Mouse (Mus musculus) neural tube, embryonic 13.5 days (tissue): Measurements from ENCODE around the gene Ranbp3. TPM values are rescaled to one million over a fixed set of nuclear protein-coding genes. Genes with fewer than 3 reads are reported as not detected.

Source experiments
- ATAC-seq: fragments of 200-750 bp; cut with Nextera tagmentation; 2 replicates; pipeline ENCODE4 v1.8.0; 2017; ENCODE audit warnings: low read depth, mild to moderate bottlenecking, moderate TSS enrichment, moderate library complexity
- H3K27ac ChIP-seq: fragments of 300-500 bp; sonication (generic); replicated peaks from 2 replicates; pipeline ENCODE4 v1.5.1; 2015; ENCODE audit warnings: moderate library complexity, mild to moderate bottlenecking, inconsistent platforms
- H3K27me3 ChIP-seq: fragments of 300-500 bp; sonication (generic); 2 replicates; pipeline ENCODE4 v1.6.1; 2015; ENCODE audit warnings: mild to moderate bottlenecking, inconsistent platforms
- H3K36me3 ChIP-seq: fragments of 300-500 bp; sonication (generic); 2 replicates; pipeline ENCODE4 v1.6.1; 2015; ENCODE audit warnings: mild to moderate bottlenecking, inconsistent platforms
- H3K4me1 ChIP-seq: fragments of 300-500 bp; sonication (generic); replicated peaks from 2 replicates; pipeline ENCODE4 v1.6.1; 2015; ENCODE audit warnings: inconsistent platforms
- H3K4me2 ChIP-seq: fragments of 300-500 bp; sonication (generic); 2 replicates; pipeline ENCODE4 v1.6.1; 2015; ENCODE audit warnings: inconsistent platforms, mild to moderate bottlenecking, moderate library complexity
- H3K4me3 ChIP-seq: fragments of 300-500 bp; sonication (generic); 2 replicates; pipeline ENCODE4 v1.5.1; 2015; ENCODE audit warnings: mild to moderate bottlenecking, inconsistent platforms
- H3K9ac ChIP-seq: fragments of 300-500 bp; sonication (generic); 2 replicates; pipeline ENCODE4 v1.6.1; 2015; ENCODE audit warnings: moderate library complexity, mild to moderate bottlenecking, inconsistent platforms
- H3K9me3 ChIP-seq: fragments of 300-500 bp; sonication (generic); 2 replicates; pipeline ENCODE4 v1.6.1; 2016; ENCODE audit warnings: inconsistent platforms
- WGBS: fragments of 180-500 bp; shearing (Covaris S2); methylation state at CpG from one replicate; pipeline ENCODE4 v1.1.7; 2015; 5-methylcytosine and 5-hydroxymethylcytosine counted together
- polyA plus RNA-seq: library from polyadenylated mRNA; unstranded; fragments of >200 nt; fragmentation: Nextera tagmentation; extraction: Ambion mirVana; gene quantifications from 2 replicates; pipeline ENCODE4 v1.2.1, GENCODE M21; 2015

Gene Ranbp3
- polyA plus RNA-seq, 1 experiment from 2014 or later = 94.7 TPM

GRCm38 (mm10) chr17:56683546-56684140 is 10.5 kb downstream of the Ranbp3 start:
- Histone ChIP-seq H3K4me3 (no peak overlapping the region), H3K9ac (no peak overlapping the region), H3K4me2 (no peak overlapping the region), H3K36me3 (peaks cover 70% of the 10 kb centered on the region), H3K27me3 (no peaks in the 10 kb centered on the region), H3K9me3 (no peaks in the 10 kb centered on the region), H3K4me1 (peaks cover 26% of the 10 kb centered on the region), H3K27ac (no peak overlapping the region)
- ATAC-seq = no peak
- 91% methylated on average over 5 of the region's 5 CpGs for WGBS

- Histone ChIP-seq H3K27ac (0 out of 2 replicates have a peak overlapping the region, but pooled peaks have one; percentile 2), H3K9me3 (no peaks in the 10 kb centered on the region), H3K4me1 (peaks cover 26% of the 10 kb centered on the region), H3K4me2 (no peak overlapping the region), H3K36me3 (peaks cover 78% of the 10 kb centered on the region), H3K27me3 (no peaks in the 10 kb centered on the region), H3K9ac (no peak overlapping the region), H3K4me3 (no peak overlapping the region)
- no peak for ATAC-seq
- WGBS = 86% methylated on average over 2 of the region's 2 CpGs
These were observed 11.6 kb downstream of the Ranbp3 start for GRCm38 (mm10) chr17:56684649-56685048.

- no peaks in the 10 kb centered on the region for H3K27me3 ChIP-seq
- ATAC-seq = no peak
- H3K4me2 ChIP-seq = no peak overlapping the region
- H3K36me3 ChIP-seq = peaks cover 76% of the 10 kb centered on the region
- no peak overlapping the region for H3K4me3 ChIP-seq
- H3K9me3 ChIP-seq = no peaks in the 10 kb centered on the region
- H3K9ac ChIP-seq = no peak overlapping the region
- no peak overlapping the region for H3K27ac ChIP-seq
- peaks cover 34% of the 10 kb centered on the region for H3K4me1 ChIP-seq
- WGBS = 94% methylated on average over 4 of the region's 4 CpGs
These were observed 13.7 kb downstream of the Ranbp3 start for GRCm38 (mm10) chr17:56686801-56687200.

GRCm38 (mm10) chr17:56688045-56688444 is 15.0 kb downstream of the Ranbp3 start:
- Histone ChIP-seq H3K4me1 (peaks cover 34% of the 10 kb centered on the region), H3K9me3 (no peaks in the 10 kb centered on the region), H3K27me3 (no peaks in the 10 kb centered on the region), H3K27ac (no peak overlapping the region), H3K4me3 (no peak overlapping the region), H3K36me3 (peaks cover 78% of the 10 kb centered on the region), H3K4me2 (no peak overlapping the region), H3K9ac (no peak overlapping the region)
- no peak for ATAC-seq

DNA sequence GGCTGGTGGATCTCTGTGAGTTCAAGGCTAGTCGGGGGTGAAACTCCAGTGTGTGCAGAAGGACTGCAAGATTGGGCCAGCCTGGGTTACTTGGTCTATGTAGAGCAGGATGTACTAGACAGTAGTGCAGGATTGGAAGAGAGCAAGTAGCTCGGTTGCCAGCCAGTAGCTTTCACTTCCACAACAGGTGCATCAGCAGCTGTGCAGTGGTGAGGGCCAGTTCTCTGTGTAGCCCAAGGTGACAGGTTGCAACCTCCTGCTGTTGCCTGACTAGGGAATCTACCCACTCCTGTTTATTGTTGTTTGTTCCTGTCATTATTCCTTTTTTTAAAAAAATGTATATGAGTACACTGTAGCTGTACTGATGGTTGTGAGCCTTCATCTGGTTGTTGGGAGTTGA is 15.6 kb downstream of the Ranbp3 start:
- no peak overlapping the region for H3K4me2 ChIP-seq
- no peak overlapping the region for H3K9ac ChIP-seq
- WGBS = 86% methylated on average over 2 of the region's 2 CpGs
- H3K4me3 ChIP-seq = no peak overlapping the region
- H3K36me3 ChIP-seq = peaks cover 82% of the 10 kb centered on the region
- no peak for ATAC-seq
- peaks cover 39% of the 10 kb centered on the region for H3K4me1 ChIP-seq
- no peaks in the 10 kb centered on the region for H3K9me3 ChIP-seq
- no peaks in the 10 kb centered on the region for H3K27me3 ChIP-seq
- H3K27ac ChIP-seq = no peak overlapping the region

DNA sequence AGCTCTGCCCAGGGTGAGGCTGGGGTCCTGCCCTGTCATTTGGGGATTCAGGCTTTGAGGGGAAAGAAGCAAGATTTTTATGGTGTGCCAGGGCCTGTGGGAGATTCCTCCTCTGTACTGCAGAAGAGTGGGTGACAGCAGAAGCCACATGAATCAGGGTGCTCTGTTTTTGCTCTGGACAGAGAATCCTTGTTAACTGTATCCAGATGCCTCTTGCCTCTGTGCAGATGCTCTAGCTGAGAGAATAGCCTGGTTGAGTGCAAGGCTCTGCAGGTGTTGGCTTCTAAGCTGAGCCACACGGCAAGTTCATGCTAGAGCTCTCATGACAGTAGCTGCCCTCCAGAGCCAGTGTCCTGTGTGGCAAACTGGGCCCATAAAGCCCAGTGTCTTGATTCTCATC is 20.3 kb downstream of the Ranbp3 start:
- H3K4me2 ChIP-seq = no peak overlapping the region; the same call in 1 of the 2 replicates
- H3K4me3 ChIP-seq = no peak overlapping the region
- peaks cover 47% of the 10 kb centered on the region for H3K4me1 ChIP-seq
- peak overlapping the region; percentile 38; the same call in 1 of the 2 replicates for H3K9ac ChIP-seq
- peaks cover 86% of the 10 kb centered on the region for H3K36me3 ChIP-seq
- peak overlapping the region; percentile 78 for H3K27ac ChIP-seq
- ATAC-seq = no peak
- WGBS = 53% methylated on average over 1 of the region's 1 CpGs
- no peaks in the 10 kb centered on the region for H3K27me3 ChIP-seq
- H3K9me3 ChIP-seq = no peaks in the 10 kb centered on the region

DNA sequence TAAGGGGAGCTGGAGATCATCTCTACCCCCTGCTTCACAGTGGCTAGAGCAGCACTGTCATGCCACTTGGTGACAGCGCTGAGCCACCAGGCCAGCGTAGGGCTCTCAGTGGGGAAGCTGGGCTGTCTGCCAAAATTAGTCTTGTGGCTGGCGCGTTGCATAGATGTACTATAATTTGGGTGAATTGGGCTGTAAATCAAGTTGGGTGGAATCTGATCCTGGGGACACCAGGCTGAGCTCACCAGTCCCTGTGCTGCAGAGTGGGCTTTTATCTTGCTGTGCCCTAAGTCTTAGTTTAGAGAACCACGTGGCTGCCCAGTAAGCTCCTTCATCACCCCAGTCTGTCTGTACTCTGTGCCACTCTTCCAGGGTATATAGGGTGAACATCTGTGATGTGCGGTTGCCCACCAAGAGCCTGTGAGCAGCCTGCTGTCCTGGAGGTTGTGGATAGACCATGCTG is 20.8 kb downstream of the Ranbp3 start:
- 38% methylated on average over 6 of the region's 6 CpGs for WGBS
- H3K27me3 ChIP-seq = no peaks in the 10 kb centered on the region
- H3K4me2 ChIP-seq = no peak overlapping the region; the same call in 1 of the 2 replicates
- no peaks in the 10 kb centered on the region for H3K9me3 ChIP-seq
- H3K4me1 ChIP-seq = peaks cover 47% of the 10 kb centered on the region
- peak; percentile 78 for ATAC-seq
- no peak overlapping the region for H3K4me3 ChIP-seq
- peak overlapping the region; percentile 78 for H3K27ac ChIP-seq
- peak overlapping the region; percentile 38; the same call in 1 of the 2 replicates for H3K9ac ChIP-seq
- H3K36me3 ChIP-seq = peaks cover 86% of the 10 kb centered on the region

DNA sequence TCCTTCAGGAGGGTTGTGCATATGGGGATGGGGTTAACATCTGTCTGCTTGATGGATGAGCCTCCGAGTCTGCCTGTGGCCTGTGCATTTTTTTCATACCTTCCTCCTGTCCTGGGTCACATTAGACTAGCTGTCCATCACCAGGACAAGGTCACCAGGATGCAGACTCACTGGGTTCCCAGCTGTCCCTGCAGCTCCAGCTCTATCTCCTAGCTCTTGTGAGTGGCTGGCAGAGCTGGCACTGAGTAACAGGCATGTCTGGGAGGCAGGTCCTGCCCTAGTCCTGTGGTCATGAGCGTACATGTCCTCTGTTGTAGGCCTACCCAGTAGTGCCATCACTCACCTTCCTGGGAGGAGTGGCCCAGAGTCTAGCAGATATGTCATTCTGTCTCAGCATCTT is 27.4 kb downstream of the Ranbp3 start:
- Histone ChIP-seq H3K4me1 (peaks cover under 1% of the 10 kb centered on the region; the same call in 1 of the 2 replicates), H3K4me2 (no peak overlapping the region), H3K4me3 (no peak overlapping the region), H3K9me3 (no peaks in the 10 kb centered on the region), H3K36me3 (peaks cover 98% of the 10 kb centered on the region), H3K27ac (no peak overlapping the region), H3K9ac (no peak overlapping the region), H3K27me3 (no peaks in the 10 kb centered on the region)
- 92% methylated on average over 2 of the region's 2 CpGs for WGBS
- ATAC-seq = no peak; the same call in 1 of the 2 replicates

DNA sequence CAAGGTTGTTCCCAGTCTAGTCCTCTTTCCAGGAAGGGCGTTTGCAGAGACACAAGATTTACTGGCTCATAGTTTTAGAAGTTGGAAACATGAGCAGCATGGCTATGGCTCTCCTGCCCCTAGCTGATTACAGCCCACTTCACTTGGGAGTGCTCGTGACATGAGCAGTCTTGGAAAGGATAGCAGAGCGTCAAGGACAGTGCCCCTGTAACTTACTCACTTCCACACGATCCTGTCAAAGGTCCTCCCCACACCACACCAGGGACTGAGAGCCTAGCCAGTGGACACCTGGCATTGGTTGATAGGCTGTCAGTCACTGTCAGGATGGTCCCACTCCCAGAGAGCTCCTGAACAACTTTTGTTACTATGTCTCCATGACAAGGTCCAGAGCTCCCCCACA is 29.9 kb downstream of the Ranbp3 start:
- Histone ChIP-seq H3K4me3 (no peak overlapping the region), H3K9me3 (no peaks in the 10 kb centered on the region), H3K27me3 (no peaks in the 10 kb centered on the region), H3K4me1 (no peaks in the 10 kb centered on the region), H3K4me2 (no peak overlapping the region), H3K27ac (no peak overlapping the region), H3K9ac (no peak overlapping the region), H3K36me3 (peaks cover 97% of the 10 kb centered on the region)
- 94% methylated on average over 4 of the region's 4 CpGs for WGBS
- no peak for ATAC-seq

GRCm38 (mm10) chr17:56706515-56706914 is 33.4 kb downstream of the Ranbp3 start:
- Histone ChIP-seq H3K4me3 (no peak overlapping the region), H3K9ac (no peak overlapping the region), H3K4me2 (no peak overlapping the region), H3K27ac (no peak overlapping the region), H3K27me3 (no peaks in the 10 kb centered on the region), H3K9me3 (no peaks in the 10 kb centered on the region), H3K4me1 (no peaks in the 10 kb centered on the region), H3K36me3 (peaks cover 97% of the 10 kb centered on the region)
- no peak for ATAC-seq
- 97% methylated on average over 1 of the region's 1 CpGs for WGBS

DNA sequence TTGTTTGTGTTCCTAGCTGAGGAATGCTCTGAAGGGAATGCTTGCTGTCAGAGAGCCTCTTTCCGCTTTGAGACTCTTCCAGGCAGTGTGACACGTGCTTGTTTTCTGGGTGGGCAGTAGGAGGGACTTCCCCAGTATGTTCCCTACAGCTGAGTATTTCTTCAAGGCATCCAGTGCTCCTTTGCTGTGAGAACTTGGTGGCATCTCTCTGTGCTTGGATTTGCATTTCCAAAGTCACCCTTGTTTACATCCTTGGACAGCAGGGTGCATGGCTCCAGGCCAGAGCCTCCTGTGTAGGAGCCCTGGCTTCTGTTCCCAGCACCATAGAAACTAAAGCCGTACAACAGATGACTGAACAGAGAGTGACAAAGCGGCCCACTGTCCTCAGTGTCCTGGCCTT is 35.6 kb downstream of the Ranbp3 start:
- Histone ChIP-seq H3K27ac (no peak overlapping the region), H3K9me3 (no peaks in the 10 kb centered on the region), H3K4me1 (no peaks in the 10 kb centered on the region), H3K27me3 (no peaks in the 10 kb centered on the region), H3K4me2 (no peak overlapping the region), H3K4me3 (no peak overlapping the region), H3K9ac (no peak overlapping the region), H3K36me3 (peaks cover 94% of the 10 kb centered on the region)
- 86% methylated on average over 4 of the region's 4 CpGs for WGBS
- no peak for ATAC-seq

GRCm38 (mm10) chr17:56709708-56710107 is 36.6 kb downstream of the Ranbp3 start:
- Histone ChIP-seq H3K27ac (no peak overlapping the region), H3K4me2 (no peak overlapping the region), H3K4me3 (no peak overlapping the region), H3K27me3 (no peaks in the 10 kb centered on the region), H3K4me1 (no peaks in the 10 kb centered on the region), H3K9me3 (no peaks in the 10 kb centered on the region), H3K36me3 (peaks cover 84% of the 10 kb centered on the region), H3K9ac (no peak overlapping the region)
- ATAC-seq = no peak
- 89% methylated on average over 3 of the region's 3 CpGs for WGBS

DNA sequence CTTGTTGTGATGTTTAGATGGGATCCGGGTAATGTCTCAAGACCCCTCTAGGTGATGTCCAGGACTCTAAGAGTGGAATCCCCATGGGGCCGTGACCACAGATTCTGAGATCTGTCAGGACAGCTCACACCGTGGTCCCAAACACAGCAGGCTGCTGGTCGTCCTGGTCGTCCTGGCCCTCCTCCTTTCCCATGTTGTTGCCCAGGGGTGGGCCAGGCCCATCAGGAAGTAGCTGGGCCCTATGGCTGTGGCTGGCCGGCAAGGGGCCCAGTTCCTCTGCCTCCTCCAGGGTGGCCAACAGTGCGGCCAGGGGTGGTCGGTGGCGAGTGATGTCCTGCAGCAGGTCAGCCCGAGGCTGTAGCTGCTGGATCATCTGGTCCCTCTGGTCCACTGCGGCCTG is 42.3 kb downstream of the Ranbp3 start:
- peaks cover 36% of the 10 kb centered on the region for H3K4me1 ChIP-seq
- ATAC-seq = no peak
- H3K4me2 ChIP-seq = peak overlapping the region; percentile 82
- H3K36me3 ChIP-seq = peaks cover 28% of the 10 kb centered on the region
- peak overlapping the region; percentile 84 for H3K9ac ChIP-seq
- H3K4me3 ChIP-seq = peak overlapping the region; percentile 83
- H3K9me3 ChIP-seq = no peaks in the 10 kb centered on the region
- H3K27ac ChIP-seq = no peak overlapping the region
- WGBS = 62% methylated on average over 11 of the region's 11 CpGs
- H3K27me3 ChIP-seq = no peaks in the 10 kb centered on the region
